Mouse (Mus musculus) CH12.LX (cell line): ENCODE data around the gene Gpx3. TPM values are rescaled to one million over a fixed set of nuclear protein-coding genes. Genes with fewer than 3 reads are reported as not detected.
A peak's percentile ranks its signal among the peaks of the same experiment; 100 is the strongest.
"Not testable (repeated sequence)": the region's sequence is repeated elsewhere in the genome, so short reads cannot be mapped to it uniquely, and the experiment has no call there.

Experiments used
- DNase-seq: peaks from one replicate; pipeline ENCODE4 v3.0.0-alpha.2; 2013; ENCODE audit errors: extremely low read depth
- H3K27ac ChIP-seq: 2 replicates; pipeline ENCODE4 v1.5.1; 2012; ENCODE audit warnings: low read depth, mild to moderate bottlenecking, control low read depth, moderate library complexity; ENCODE audit not compliant: insufficient read depth
- H3K27me3 ChIP-seq: replicated peaks from 2 replicates; pipeline ENCODE3; 2012; ENCODE audit warnings: inconsistent platforms
- H3K36me3 ChIP-seq, 2 experiments: replicated peaks in 1 of 2; 2 replicates each; pipeline versions ENCODE3 to v1.6.1; 2012; ENCODE audit warnings: inconsistent platforms in 1 of 2, low read length in 1 of 2, mild to moderate bottlenecking in 1 of 2, mixed read lengths in 1 of 2, moderate library complexity in 1 of 2; ENCODE audit not compliant: control insufficient read depth in 1 of 2, insufficient read depth in 1 of 2
- H3K4me1 ChIP-seq, 2 experiments: 2 replicates each; pipeline ENCODE4 v1.6.1; 2012; ENCODE audit warnings: inconsistent platforms in 1 of 2, moderate library complexity in 1 of 2; ENCODE audit not compliant: insufficient read depth in 2 of 2, control insufficient read depth in 1 of 2
- H3K4me2 ChIP-seq: 2 replicates; pipeline ENCODE4 v1.6.1; 2012; ENCODE audit warnings: low read depth, mild to moderate bottlenecking, control low read depth; ENCODE audit not compliant: poor library complexity, insufficient read depth, severe bottlenecking
- H3K4me3 ChIP-seq, 3 experiments: fragments of 150-350 bp in 1 of 3; sonication (generic) in 1 of 3; replicated peaks in 1 of 3; 2 replicates each; pipeline versions ENCODE3 to v1.5.1; 2011 to 2012; ENCODE audit warnings: low read depth in 2 of 3, low read length in 2 of 3, mild to moderate bottlenecking in 2 of 3, moderate library complexity in 2 of 3, control low read depth in 1 of 3, improper control_type of control experiment in 1 of 3, inconsistent platforms in 1 of 3, mixed read lengths in 1 of 3; ENCODE audit not compliant: poor library complexity in 1 of 3
- H3K79me2 ChIP-seq: replicated peaks from 2 replicates; pipeline ENCODE4 v1.6.1; 2012; ENCODE audit warnings: mild to moderate bottlenecking, moderate library complexity; ENCODE audit not compliant: control insufficient read depth, poor library complexity, insufficient read depth, severe bottlenecking; ENCODE audit errors: extremely low read depth
- H3K9ac ChIP-seq: 2 replicates; pipeline ENCODE4 v1.6.1; 2012; ENCODE audit warnings: low read depth, mild to moderate bottlenecking, control low read depth, moderate library complexity; ENCODE audit not compliant: insufficient read depth
- H3K9me3 ChIP-seq: replicated peaks from 2 replicates; pipeline ENCODE3; 2012; ENCODE audit warnings: low read length, inconsistent platforms, mixed read lengths
- CHD2 ChIP-seq: IDR thresholded peaks from 2 replicates; pipeline ENCODE4 v1.6.1; 2011; ENCODE audit warnings: low read length, improper control_type of control experiment
- CTCF ChIP-seq, 2 experiments: IDR thresholded peaks in 1 of 2; conservative IDR thresholded peaks in 1 of 2; 2 replicates each; pipeline ENCODE4 v1.5.1; 2011 to 2012; ENCODE audit warnings: low read depth in 2 of 2, low read length in 2 of 2, improper control_type of control experiment in 1 of 2, inconsistent platforms in 1 of 2, mild to moderate bottlenecking in 1 of 2, moderate library complexity in 1 of 2
- ETS1 ChIP-seq: conservative IDR thresholded peaks from 2 replicates; pipeline ENCODE4 v1.6.1; 2012; ENCODE audit warnings: low read depth, mild to moderate bottlenecking, inconsistent platforms, low read length, improper control_type of control experiment, moderate library complexity
- IRF4 ChIP-seq: IDR thresholded peaks from 2 replicates; pipeline ENCODE4 v1.6.1; 2014; ENCODE audit warnings: low read depth, mild to moderate bottlenecking, inconsistent platforms, low read length, improper control_type of control experiment
- JUND ChIP-seq: conservative IDR thresholded peaks from 2 replicates; pipeline ENCODE4 v1.6.1; 2011; ENCODE audit warnings: low read depth, low read length, improper control_type of control experiment
- KAT2A ChIP-seq: IDR thresholded peaks from 2 replicates; pipeline ENCODE4 v1.6.1; 2012; ENCODE audit warnings: low read length, improper control_type of control experiment, inconsistent platforms; ENCODE audit not compliant: insufficient replicate concordance
- MAX ChIP-seq: IDR thresholded peaks from 2 replicates; pipeline ENCODE4 v1.6.1; 2011; ENCODE audit warnings: low read length, improper control_type of control experiment
- MAZ ChIP-seq: IDR thresholded peaks from 2 replicates; pipeline ENCODE4 v1.6.1; 2012; ENCODE audit warnings: low read depth, mild to moderate bottlenecking, inconsistent platforms, low read length, improper control_type of control experiment, moderate library complexity
- NRF1 ChIP-seq: IDR thresholded peaks from 2 replicates; pipeline ENCODE4 v1.6.1; 2014; ENCODE audit warnings: low read depth, mild to moderate bottlenecking, inconsistent platforms, low read length, improper control_type of control experiment, moderate library complexity
- PAX5 ChIP-seq: IDR thresholded peaks from 2 replicates; pipeline ENCODE4 v1.6.1; 2012; ENCODE audit warnings: low read length, inconsistent platforms, mixed read lengths
- POLR2A ChIP-seq: IDR thresholded peaks from 2 replicates; pipeline ENCODE4 v1.6.1; 2011; ENCODE audit warnings: low read depth, mild to moderate bottlenecking, improper control_type of control experiment, low read length
- SIN3A ChIP-seq: IDR thresholded peaks from 2 replicates; pipeline ENCODE4 v1.6.1; 2012; ENCODE audit warnings: low read length, improper control_type of control experiment, inconsistent platforms
- TCF12 ChIP-seq: IDR thresholded peaks from 2 replicates; pipeline ENCODE4 v1.6.1; 2014; ENCODE audit warnings: low read depth, mild to moderate bottlenecking, inconsistent platforms, low read length, improper control_type of control experiment
- UBTF ChIP-seq: IDR thresholded peaks from 2 replicates; pipeline ENCODE4 v1.6.1; 2012; ENCODE audit warnings: low read depth, mild to moderate bottlenecking, inconsistent platforms, low read length, improper control_type of control experiment, moderate library complexity
- USF2 ChIP-seq: conservative IDR thresholded peaks from 2 replicates; pipeline ENCODE4 v1.6.1; 2011; ENCODE audit warnings: low read depth, low read length, improper control_type of control experiment
- ZC3H11A ChIP-seq: IDR thresholded peaks from 2 replicates; pipeline ENCODE4 v1.6.1; 2012; ENCODE audit warnings: low read depth, mild to moderate bottlenecking, inconsistent platforms, low read length, improper control_type of control experiment
- ZMIZ1 ChIP-seq: IDR thresholded peaks from 2 replicates; pipeline ENCODE4 v1.6.1; 2012; ENCODE audit warnings: low read depth, mild to moderate bottlenecking, inconsistent platforms, low read length, improper control_type of control experiment
- dilution Hi-C: fragments of 300-500 bp; cut with MboI; formaldehyde crosslinking; loops from 2 replicates; pipeline ENCODE4 v1.14.3; 2020; ENCODE audit warnings: low sequenced_read_pairs; ENCODE audit not compliant: extremely low pct_unique_long_range_greater_than_20kb, extremely low pct_ligation_motif_present
- in situ Hi-C: fragments of 300-500 bp; cut with MboI; formaldehyde crosslinking; loops from 3 replicates; pipeline ENCODE4 v1.14.3; 2019; ENCODE audit warnings: low sequenced_read_pairs, low pct_ligation_motif_present, low pct_unique_long_range_greater_than_20kb, mixed read lengths
- polyA plus RNA-seq: library from polyadenylated mRNA; unstranded; fragments of >175 nt; gene quantifications from 2 replicates; pipeline ENCODE4 v1.2.1, GENCODE M21; 2012; ENCODE audit warnings: low read depth; ENCODE audit not compliant: insufficient read length
- total RNA-seq, 2 experiments: library from RNA; depleted of rRNA; stranded (reverse); fragments of 300-350 nt in 1 of 2; fragments of >200 nt in 1 of 2; gene quantifications; 2 replicates each; pipeline ENCODE4 v1.2.3; 2012 to 2014

The Gpx3 gene
- total and polyA plus RNA-seq, 3 experiments, result 0.63 TPM; not detected in 2

GRCm38 (mm10) chr11:54955735-54956480 lies 53.7 kb downstream of the Gpx3 start (continued):
- no peak for TF ChIP-seq USF2
- TF ChIP-seq UBTF, result no peak
- peak; percentile 69; the same call in 1 of the 2 replicates for TF ChIP-seq ZMIZ1
- TF ChIP-seq CTCF (conservative IDR thresholded peaks at IDR 0.05 in 1 of 2, IDR thresholded peaks at IDR 0.05 in 1 of 2; ENCODE audit: low read depth in 2 of 2, low read length in 2 of 2), result 0 out of 4 replicates have a peak, but pooled peaks of 1 of the 2 experiments have one; percentile 7
- 0 out of 2 replicates have a peak, but pooled peaks have one; percentile 63 for TF ChIP-seq KAT2A
- peak; percentile 15; the same call in 1 of the 2 replicates for TF ChIP-seq MAZ
- TF ChIP-seq ZC3H11A, result no peak
- no peak for TF ChIP-seq ETS1
- TF ChIP-seq MAX, result no peak; the same call in 1 of the 2 replicates
- TF ChIP-seq JUND, result no peak
- TF ChIP-seq CHD2, result 0 out of 2 replicates have a peak, but pooled peaks have one; percentile 34
- TF ChIP-seq IRF4, result peak; percentile 58; the same call in 1 of the 2 replicates
- TF ChIP-seq POLR2A, result peak; percentile 75
- peak; percentile 57; the same call in 1 of the 2 replicates for TF ChIP-seq TCF12
- TF ChIP-seq, all 38 proteins: peak for 18

GRCm38 (mm10) chr11:54956912-54957311 lies 54.7 kb downstream of the Gpx3 start:
- Histone ChIP-seq H3K9ac (peak overlapping the region; percentile 31; the same call in 1 of the 2 replicates), H3K36me3 (peaks cover 6 to 31% of the 10 kb centered on the region in 2 experiments), H3K9me3 (no peaks in the 10 kb centered on the region), H3K27me3 (no peaks in the 10 kb centered on the region), H3K4me3 (peak overlapping the region in 1 of 3 experiments; percentile 3), H3K4me2 (peak overlapping the region; percentile 75), H3K79me2 (peaks cover 84% of the 10 kb centered on the region), H3K27ac (peak overlapping the region; percentile 63), H3K4me1 (peaks cover 32 to 83% of the 10 kb centered on the region in 2 experiments)
- in situ Hi-C loops, result no loop called here
- no peak for TF ChIP-seq NRF1
- TF ChIP-seq KAT2A, result no peak
- no peak for TF ChIP-seq CTCF (conservative IDR thresholded peaks at IDR 0.05 in 1 of 2, IDR thresholded peaks at IDR 0.05 in 1 of 2; ENCODE audit: low read depth in 2 of 2, low read length in 2 of 2)
- no peak for TF ChIP-seq MAX
- no peak for TF ChIP-seq PAX5
- no peak for DNase-seq
- dilution Hi-C loops, result no loop called here

- H3K9ac ChIP-seq, H3K9me3 ChIP-seq, H3K27me3 ChIP-seq, H3K4me2 ChIP-seq, DNase-seq, dilution Hi-C loops, in situ Hi-C loops, H3K4me3 ChIP-seq: not testable (repeated sequence)
- H3K27ac ChIP-seq, result peak overlapping the region; percentile 92
- H3K36me3 ChIP-seq, result peaks cover 3 to 25% of the 10 kb centered on the region in 2 experiments
- peak; percentile 12; the same call in 1 of the 2 replicates for TF ChIP-seq SIN3A
- peaks cover 84% of the 10 kb centered on the region for H3K79me2 ChIP-seq
- peaks cover 25 to 75% of the 10 kb centered on the region in 2 experiments for H3K4me1 ChIP-seq
Measured at GRCm38 (mm10) chr11:54957708-54958107, 55.5 kb downstream of the Gpx3 start.
